Mouse (Mus musculus) lung, postnatal 25 days (tissue): Measurements from ENCODE around the gene Hist1h2bf.
"Not testable (repeated sequence)": the region's sequence is repeated elsewhere in the genome, so short reads cannot be mapped to it uniquely, and the experiment has no call there.

Source experiments
- DNase-seq: peaks from one replicate; pipeline ENCODE4 v3.0.0; 2022; ENCODE audit warnings: low spot score

The Hist1h2bf gene

GRCm38 (mm10) chr13:23573898-23574524, at the start of gene Hist1h2bf, which contains the start of gene Hist1h2ad:
TSS of gene Hist1h2bf (minus strand) at chr13:23574196.
TSS of gene Hist1h2ad (plus strand) at chr13:23574381.
- peak; percentile 96 for DNase-seq

GRCm38 (mm10) chr13:23622861-23623450, 49.0 kb upstream of the Hist1h2bf start:
- peak; percentile 35 for DNase-seq

- DNase-seq: peak; percentile 92
These were observed 48.2 kb upstream of the Hist1h2bf start, which contains the start of gene Hist1h1e for GRCm38 (mm10) chr13:23622175-23622671. TSS of gene Hist1h1e (minus strand) at chr13:23622558.

GRCm38 (mm10) chr13:23621532-23622174, 47.7 kb upstream of the Hist1h2bf start:
- peak; percentile 84 for DNase-seq

- peak; percentile 92 for DNase-seq
These were observed 46.9 kb upstream of the Hist1h2bf start, which contains the start of gene Hist1h2be for GRCm38 (mm10) chr13:23620733-23621531. TSS of gene Hist1h2be (minus strand) at chr13:23621124.

GRCm38 (mm10) chr13:23620056-23620732, 46.2 kb upstream of the Hist1h2bf start:
- DNase-seq: no peak

GRCm38 (mm10) chr13:23611638-23612037, 37.6 kb upstream of the Hist1h2bf start:
- no peak for DNase-seq

GRCm38 (mm10) chr13:23610393-23610792, 36.4 kb upstream of the Hist1h2bf start:
- no peak for DNase-seq

GRCm38 (mm10) chr13:23609844-23610243, 35.8 kb upstream of the Hist1h2bf start:
- no peak for DNase-seq

GRCm38 (mm10) chr13:23609209-23609608, 35.2 kb upstream of the Hist1h2bf start:
- no peak for DNase-seq

- no peak for DNase-seq
These were observed 31.1 kb upstream of the Hist1h2bf start for GRCm38 (mm10) chr13:23605052-23605451.

GRCm38 (mm10) chr13:23604452-23604851, 30.5 kb upstream of the Hist1h2bf start:
- DNase-seq: no peak

GRCm38 (mm10) chr13:23603182-23603699, 29.2 kb upstream of the Hist1h2bf start:
- DNase-seq: peak; percentile 75

- peak; percentile 84 for DNase-seq
These were observed 24.0 kb upstream of the Hist1h2bf start for GRCm38 (mm10) chr13:23597957-23598356.

- no peak for DNase-seq
These were observed 21.8 kb upstream of the Hist1h2bf start for GRCm38 (mm10) chr13:23595622-23596372.

- no peak for DNase-seq
These were observed 21.2 kb upstream of the Hist1h2bf start for GRCm38 (mm10) chr13:23595185-23595584.

GRCm38 (mm10) chr13:23593051-23593770, 19.2 kb upstream of the Hist1h2bf start:
- no peak for DNase-seq

- no peak for DNase-seq
These were observed 18.6 kb upstream of the Hist1h2bf start for GRCm38 (mm10) chr13:23592614-23593013.

- not testable (repeated sequence) for DNase-seq
These were observed 17.9 kb upstream of the Hist1h2bf start for GRCm38 (mm10) chr13:23591886-23592285.

- DNase-seq: no peak
These were observed 17.2 kb upstream of the Hist1h2bf start for GRCm38 (mm10) chr13:23591206-23591605.
